Mouse (Mus musculus): ENCODE results near the gene Riox2. TPM values are rescaled to one million over a fixed set of nuclear protein-coding genes. Genes with fewer than 3 reads are reported as not detected.

Riox2 gene
- polyA plus RNA-seq, 1 experiment: 9.3 TPM

- DNase-seq: no peak
- TF ChIP-seq POLR2A (IDR thresholded peaks at IDR 0.05; ENCODE audit: low read depth, low read length): no peak
- no peak for TF ChIP-seq CTCF (conservative IDR thresholded peaks at IDR 0.05; ENCODE audit: insufficient read depth, insufficient read length, low read depth, low read length)
- 75% methylated on average over 15 of the region's 15 CpGs for WGBS
- Histone ChIP-seq H3K27ac (ENCODE audit: insufficient read depth, low read depth, low read length) (no peak overlapping the region), H3K4me3 (ENCODE audit: insufficient read depth, low read depth, low read length) (no peak overlapping the region), H3K4me1 (ENCODE audit: control insufficient read depth, insufficient read depth, low read length) (no peaks in the 10 kb centered on the region), H3K36me3 (ENCODE audit: control insufficient read depth, insufficient read depth, low read length) (no peaks in the 10 kb centered on the region), H3K27me3 (replicated peaks; ENCODE audit: control insufficient read depth, insufficient read depth, low read length) (no peaks in the 10 kb centered on the region)
These were observed 46.1 kb downstream of the Riox2 start for GRCm38 (mm10) chr16:59517447-59518219.

- Histone ChIP-seq H3K36me3 (ENCODE audit: control insufficient read depth, insufficient read depth, low read length) (no peaks in the 10 kb centered on the region), H3K27ac (ENCODE audit: insufficient read depth, low read depth, low read length) (no peak overlapping the region), H3K4me3 (ENCODE audit: insufficient read depth, low read depth, low read length) (no peak overlapping the region), H3K4me1 (ENCODE audit: control insufficient read depth, insufficient read depth, low read length) (no peaks in the 10 kb centered on the region), H3K27me3 (replicated peaks; ENCODE audit: control insufficient read depth, insufficient read depth, low read length) (no peaks in the 10 kb centered on the region)
- DNase-seq: no peak
- WGBS: 79% methylated on average over 16 of the region's 16 CpGs
- TF ChIP-seq POLR2A (IDR thresholded peaks at IDR 0.05; ENCODE audit: low read depth, low read length) (no peak), CTCF (conservative IDR thresholded peaks at IDR 0.05; ENCODE audit: insufficient read depth, insufficient read length, low read depth, low read length) (no peak)
These were observed 50.3 kb downstream of the Riox2 start for GRCm38 (mm10) chr16:59521752-59522423.

GRCm38 (mm10) chr16:59526939-59527338 lies 55.4 kb downstream of the Riox2 start:
- WGBS: 85% methylated on average over 6 of the region's 6 CpGs
- H3K27ac ChIP-seq (ENCODE audit: insufficient read depth, low read depth, low read length): no peak overlapping the region
- H3K36me3 ChIP-seq (ENCODE audit: control insufficient read depth, insufficient read depth, low read length): no peaks in the 10 kb centered on the region
- H3K4me1 ChIP-seq (ENCODE audit: control insufficient read depth, insufficient read depth, low read length): no peaks in the 10 kb centered on the region
- no peak overlapping the region for H3K4me3 ChIP-seq (ENCODE audit: insufficient read depth, low read depth, low read length)
- DNase-seq: no peak
- TF ChIP-seq CTCF (conservative IDR thresholded peaks at IDR 0.05; ENCODE audit: insufficient read depth, insufficient read length, low read depth, low read length): no peak
- no peak for TF ChIP-seq POLR2A (IDR thresholded peaks at IDR 0.05; ENCODE audit: low read depth, low read length)
- no peaks in the 10 kb centered on the region for H3K27me3 ChIP-seq (replicated peaks; ENCODE audit: control insufficient read depth, insufficient read depth, low read length)

- Histone ChIP-seq H3K4me1 (ENCODE audit: control insufficient read depth, insufficient read depth, low read length) (no peaks in the 10 kb centered on the region), H3K27me3 (replicated peaks; ENCODE audit: control insufficient read depth, insufficient read depth, low read length) (no peaks in the 10 kb centered on the region), H3K27ac (ENCODE audit: insufficient read depth, low read depth, low read length) (no peak overlapping the region), H3K4me3 (ENCODE audit: insufficient read depth, low read depth, low read length) (no peak overlapping the region), H3K36me3 (ENCODE audit: control insufficient read depth, insufficient read depth, low read length) (no peaks in the 10 kb centered on the region)
- WGBS: 76% methylated on average over 13 of the region's 13 CpGs
- no peak for DNase-seq
- TF ChIP-seq POLR2A (IDR thresholded peaks at IDR 0.05; ENCODE audit: low read depth, low read length) (no peak), CTCF (conservative IDR thresholded peaks at IDR 0.05; ENCODE audit: insufficient read depth, insufficient read length, low read depth, low read length) (no peak)
These were observed 58.0 kb downstream of the Riox2 start for GRCm38 (mm10) chr16:59529570-59529969.

GRCm38 (mm10) chr16:59531243-59531642 lies 59.7 kb downstream of the Riox2 start:
- H3K36me3 ChIP-seq (ENCODE audit: control insufficient read depth, insufficient read depth, low read length): no peaks in the 10 kb centered on the region
- no peak overlapping the region for H3K27ac ChIP-seq (ENCODE audit: insufficient read depth, low read depth, low read length)
- no peaks in the 10 kb centered on the region for H3K27me3 ChIP-seq (replicated peaks; ENCODE audit: control insufficient read depth, insufficient read depth, low read length)
- no peak overlapping the region for H3K4me3 ChIP-seq (ENCODE audit: insufficient read depth, low read depth, low read length)
- 74% methylated on average over 5 of the region's 5 CpGs for WGBS
- TF ChIP-seq CTCF (conservative IDR thresholded peaks at IDR 0.05; ENCODE audit: insufficient read depth, insufficient read length, low read depth, low read length): no peak
- TF ChIP-seq POLR2A (IDR thresholded peaks at IDR 0.05; ENCODE audit: low read depth, low read length): no peak
- DNase-seq: no peak
- H3K4me1 ChIP-seq (ENCODE audit: control insufficient read depth, insufficient read depth, low read length): no peaks in the 10 kb centered on the region

GRCm38 (mm10) chr16:59532561-59532960 lies 61.0 kb downstream of the Riox2 start:
- Histone ChIP-seq H3K27ac (ENCODE audit: insufficient read depth, low read depth, low read length) (no peak overlapping the region), H3K4me1 (ENCODE audit: control insufficient read depth, insufficient read depth, low read length) (no peaks in the 10 kb centered on the region), H3K36me3 (ENCODE audit: control insufficient read depth, insufficient read depth, low read length) (no peaks in the 10 kb centered on the region), H3K4me3 (ENCODE audit: insufficient read depth, low read depth, low read length) (no peak overlapping the region), H3K27me3 (replicated peaks; ENCODE audit: control insufficient read depth, insufficient read depth, low read length) (no peaks in the 10 kb centered on the region)
- 34% methylated on average over 3 of the region's 3 CpGs for WGBS
- no peak for DNase-seq
- TF ChIP-seq POLR2A (IDR thresholded peaks at IDR 0.05; ENCODE audit: low read depth, low read length): no peak
- TF ChIP-seq CTCF (conservative IDR thresholded peaks at IDR 0.05; ENCODE audit: insufficient read depth, insufficient read length, low read depth, low read length): no peak

- H3K4me3 ChIP-seq (ENCODE audit: insufficient read depth, low read depth, low read length): no peak overlapping the region
These were observed 62.8 kb downstream of the Riox2 start for GRCm38 (mm10) chr16:59534349-59534748.

More at GRCm38 (mm10) chr16:59534349-59534748, 62.8 kb downstream of the Riox2 start:
- Histone ChIP-seq H3K27me3 (replicated peaks; ENCODE audit: control insufficient read depth, insufficient read depth, low read length) (no peaks in the 10 kb centered on the region), H3K36me3 (ENCODE audit: control insufficient read depth, insufficient read depth, low read length) (no peaks in the 10 kb centered on the region), H3K27ac (ENCODE audit: insufficient read depth, low read depth, low read length) (no peak overlapping the region), H3K4me1 (ENCODE audit: control insufficient read depth, insufficient read depth, low read length) (no peaks in the 10 kb centered on the region)
- TF ChIP-seq POLR2A (IDR thresholded peaks at IDR 0.05; ENCODE audit: low read depth, low read length) (no peak), CTCF (conservative IDR thresholded peaks at IDR 0.05; ENCODE audit: insufficient read depth, insufficient read length, low read depth, low read length) (no peak)
- DNase-seq: peak; percentile 18
- WGBS: 86% methylated on average over 11 of the region's 11 CpGs

All from kidney, adult 2 months (tissue).